Mouse (Mus musculus): ENCODE data around the gene Gm11639.

DNA sequence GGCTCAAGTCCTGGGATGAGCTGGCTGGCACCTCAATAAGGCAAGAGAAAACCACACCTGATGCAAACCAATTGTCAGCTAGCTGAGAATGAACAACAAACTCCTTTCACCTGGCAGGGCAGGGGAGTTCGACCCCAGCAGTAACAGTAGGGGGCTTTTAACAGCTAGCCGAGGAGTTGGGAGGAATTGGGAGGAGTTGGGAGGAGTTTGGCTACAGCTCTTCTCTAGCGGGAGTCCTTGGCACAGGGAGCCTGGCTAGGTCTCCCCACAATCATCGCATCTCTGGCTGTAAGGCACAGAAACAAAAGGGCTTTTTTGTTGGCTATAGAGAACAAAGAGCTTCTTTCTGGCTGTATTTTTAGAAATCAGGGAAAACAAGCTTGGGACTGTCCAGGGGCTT, 285.8 kb downstream of the Gm11639 start:
- TF ChIP-seq CTCF (conservative IDR thresholded peaks at IDR 0.05; ENCODE audit: low read length) = no peak
- TF ChIP-seq NANOG (IDR thresholded peaks at IDR 0.05; ENCODE audit: borderline replicate concordance, low read length) = no peak
- TF ChIP-seq POU5F1 (IDR thresholded peaks at IDR 0.05; ENCODE audit: borderline replicate concordance, low read length) = no peak
